Mouse (Mus musculus) bone marrow, adult 2 months (tissue): ENCODE results near the gene Snrk.

ENCODE experiments used
- CTCF ChIP-seq: fragments of 200-500 bp; IDR thresholded peaks from 2 replicates; pipeline ENCODE4 v1.5.1; 2011; ENCODE audit warnings: low read length, control low read depth; ENCODE audit not compliant: control insufficient read depth, insufficient read depth
- POLR2A ChIP-seq: fragments of 200-500 bp; IDR thresholded peaks from 2 replicates; pipeline ENCODE4 v1.6.1; 2011; ENCODE audit warnings: low read depth, mild to moderate bottlenecking, control low read depth, low read length, borderline replicate concordance; ENCODE audit not compliant: control insufficient read depth

- TF ChIP-seq CTCF (no peak), POLR2A (no peak)
These were observed 20.9 kb downstream of the Snrk start for GRCm38 (mm10) chr9:122137960-122138359.
